Mouse (Mus musculus) left cerebral cortex, adult 2 months (tissue): ENCODE results near the gene Adamts14. TPM values are rescaled to one million over a fixed set of nuclear protein-coding genes. Genes with fewer than 3 reads are reported as not detected.
A peak's percentile ranks its signal among the peaks of the same experiment; 100 is the strongest.

Source experiments
- DNase-seq, 2 experiments: peaks; one replicate each; pipeline ENCODE4 v3.0.0; 2021 to 2022; ENCODE audit warnings: low spot score in 2 of 2, mixed read lengths in 1 of 2; ENCODE audit errors: extremely low spot score in 1 of 2
- H3K27ac ChIP-seq: fragments of 200-600 bp; 2 replicates; pipeline ENCODE4 v1.8.1; 2022
- H3K4me3 ChIP-seq: fragments of 200-600 bp; 2 replicates; pipeline ENCODE4 v1.8.1; 2022
- CTCF ChIP-seq: fragments of 200-600 bp; IDR thresholded peaks from 2 replicates; pipeline ENCODE4 v1.8.1; 2022; ENCODE audit warnings: antibody characterized with exemption, mild to moderate bottlenecking, moderate library complexity
- intact Hi-C: fragments of 180-260 bp; cut with DNase I; formaldehyde crosslinking; loops from one replicate; pipeline ENCODE4 v1.15.1; 2025
- total RNA-seq, 2 experiments: library from RNA; stranded (reverse); gene quantifications; 2 replicates each; pipeline ENCODE4 v1.2.3; 2021

Adamts14 gene
- total RNA-seq, 2 experiments from 2014 or later, result 0.20 to 0.30 TPM

DNA sequence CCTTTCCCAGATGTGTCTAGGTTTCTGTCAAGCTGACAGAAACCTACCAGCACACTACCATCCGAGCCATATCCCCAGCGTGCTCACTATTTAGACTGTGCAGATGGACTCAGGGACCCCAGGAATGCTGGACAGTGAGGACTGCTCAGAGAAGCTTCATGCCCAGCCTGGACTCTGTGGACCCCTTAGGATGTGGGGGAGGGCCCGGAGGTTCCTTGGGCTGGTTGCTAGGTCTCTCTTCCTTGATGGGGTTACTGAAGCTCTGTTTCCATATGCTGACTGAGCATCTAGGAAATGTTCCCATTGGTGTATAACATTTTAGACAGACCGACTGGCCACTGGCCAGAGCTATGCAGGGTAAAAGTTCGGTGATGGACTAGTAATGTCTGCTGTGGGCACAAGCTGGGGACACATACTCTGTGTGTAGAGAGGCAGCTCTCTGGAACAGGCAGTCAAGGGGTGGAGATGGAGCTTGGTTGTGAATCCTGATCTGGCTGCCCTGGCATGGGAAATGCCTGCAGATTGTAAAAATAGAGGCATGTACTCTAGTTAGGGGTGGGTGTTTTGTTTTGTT, 77.4 kb downstream of the Adamts14 start:
- Histone ChIP-seq H3K27ac (no peak overlapping the region), H3K4me3 (no peak overlapping the region)
- intact Hi-C loops, result loop anchor here (5.0 to 10.0 kb wide), 2 partner anchors 211 to 459 kb away; no protein-coding TSS in a partner anchor
- no peak for DNase-seq
- TF ChIP-seq CTCF, result no peak

GRCm38 (mm10) chr10:61195216-61195615, 78.0 kb downstream of the Adamts14 start:
- H3K4me3 ChIP-seq, result no peak overlapping the region
- no peak overlapping the region for H3K27ac ChIP-seq
- no peak for DNase-seq
- intact Hi-C loops, result loop anchor here (5.0 to 10.0 kb wide), 2 partner anchors 212 to 460 kb away; no protein-coding TSS in a partner anchor
- TF ChIP-seq CTCF, result no peak

- DNase-seq, result no peak
- no peak for TF ChIP-seq CTCF
- Histone ChIP-seq H3K4me3 (no peak overlapping the region), H3K27ac (no peak overlapping the region)
- intact Hi-C loops, result loop anchor here (5.0 to 10.0 kb wide), 2 partner anchors 213 to 460 kb away; no protein-coding TSS in a partner anchor
Observed at GRCm38 (mm10) chr10:61194611-61195010, 78.6 kb downstream of the Adamts14 start.

- intact Hi-C loops, result no loop called here
- no peak overlapping the region for H3K4me3 ChIP-seq
- H3K27ac ChIP-seq, result no peak overlapping the region
- TF ChIP-seq CTCF, result no peak
- DNase-seq, result no peak
Observed at GRCm38 (mm10) chr10:61188010-61188409, 85.2 kb downstream of the Adamts14 start.

DNA sequence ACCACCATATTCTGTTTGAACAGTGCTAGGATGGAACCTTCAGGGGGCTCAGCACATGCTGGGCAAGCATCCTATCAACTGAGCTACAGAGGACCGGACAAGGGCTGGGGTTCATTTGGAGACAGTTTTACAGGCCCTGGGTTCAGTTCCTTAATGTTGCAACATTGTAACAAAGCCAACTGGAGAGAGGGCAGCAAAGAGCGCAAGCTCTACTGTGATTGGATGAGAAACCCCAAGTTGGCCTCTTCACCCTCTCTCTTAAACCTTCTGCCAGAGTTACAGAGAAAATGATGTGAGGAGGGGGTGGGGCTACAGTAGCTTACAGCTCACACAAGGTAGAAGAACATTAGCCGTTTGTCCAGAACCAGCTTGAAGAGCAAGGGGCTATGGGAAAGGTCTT, 86.2 kb downstream of the Adamts14 start:
- no peak overlapping the region for H3K27ac ChIP-seq
- no peak for DNase-seq
- intact Hi-C loops, result no loop called here
- H3K4me3 ChIP-seq, result no peak overlapping the region
- TF ChIP-seq CTCF, result no peak

DNA sequence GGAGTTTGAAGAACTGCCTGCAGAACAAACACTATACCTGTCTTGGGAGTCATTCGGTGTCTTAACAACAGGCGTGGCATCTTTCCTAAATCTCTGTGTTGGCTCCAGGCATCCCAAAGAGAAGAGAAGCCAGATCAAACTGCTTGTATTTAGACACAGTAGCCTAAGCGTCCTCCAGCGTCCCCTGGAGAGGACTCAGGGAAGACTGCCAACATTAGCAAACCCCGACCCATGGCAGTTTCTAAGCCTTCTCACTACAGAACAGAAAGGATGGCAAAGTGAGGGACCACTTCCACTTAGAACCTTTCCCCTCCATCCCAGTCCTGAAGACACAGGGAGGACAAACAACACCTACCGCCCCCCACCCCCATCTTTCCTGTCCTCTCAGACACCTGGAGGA, 93.3 kb downstream of the Adamts14 start:
- Histone ChIP-seq H3K4me3 (no peak overlapping the region), H3K27ac (no peak overlapping the region)
- intact Hi-C loops, result no loop called here
- DNase-seq, result no peak
- no peak for TF ChIP-seq CTCF

- no peak for DNase-seq
- Histone ChIP-seq H3K27ac (no peak overlapping the region), H3K4me3 (no peak overlapping the region)
- intact Hi-C loops, result no loop called here
- TF ChIP-seq CTCF, result no peak
Observed at GRCm38 (mm10) chr10:61178687-61179086, 94.6 kb downstream of the Adamts14 start.

- TF ChIP-seq CTCF, result no peak
- Histone ChIP-seq H3K27ac (no peak overlapping the region), H3K4me3 (no peak overlapping the region)
- no peak for DNase-seq
- intact Hi-C loops, result no loop called here
Observed at GRCm38 (mm10) chr10:61177751-61178150, 95.5 kb downstream of the Adamts14 start.

DNA sequence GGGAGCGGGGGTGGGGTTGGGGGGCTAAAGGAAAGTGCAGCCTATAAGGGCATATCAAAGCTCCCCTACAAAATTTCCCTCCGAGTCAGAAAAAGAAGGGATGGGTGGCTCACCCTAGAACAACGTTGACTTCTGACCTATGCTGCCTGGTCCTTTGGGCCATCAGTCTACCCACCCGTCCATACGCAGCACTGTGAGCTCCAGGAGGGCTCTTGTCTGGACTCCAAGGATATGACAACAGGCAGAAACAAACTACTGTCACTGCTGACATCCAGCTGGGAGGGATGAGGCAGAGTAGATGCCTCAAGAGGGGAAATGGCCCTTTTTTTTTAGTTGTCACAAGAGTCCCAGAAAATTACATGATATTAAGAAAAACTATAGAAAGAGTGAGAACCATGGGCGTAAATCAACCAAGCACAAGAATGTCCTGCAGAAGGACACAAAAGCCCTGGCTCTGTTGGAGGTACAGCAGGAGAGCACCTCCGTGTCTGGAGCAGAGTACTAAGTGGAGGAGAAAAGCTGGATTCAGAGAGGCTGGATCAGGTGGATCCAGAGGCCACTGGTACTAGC, 96.9 kb downstream of the Adamts14 start:
- Histone ChIP-seq H3K4me3 (no peak overlapping the region), H3K27ac (no peak overlapping the region)
- no peak for DNase-seq
- TF ChIP-seq CTCF, result no peak
- intact Hi-C loops, result no loop called here

GRCm38 (mm10) chr10:61175442-61176204, 97.6 kb downstream of the Adamts14 start:
- no peak overlapping the region for H3K27ac ChIP-seq
- intact Hi-C loops, result no loop called here

DNA sequence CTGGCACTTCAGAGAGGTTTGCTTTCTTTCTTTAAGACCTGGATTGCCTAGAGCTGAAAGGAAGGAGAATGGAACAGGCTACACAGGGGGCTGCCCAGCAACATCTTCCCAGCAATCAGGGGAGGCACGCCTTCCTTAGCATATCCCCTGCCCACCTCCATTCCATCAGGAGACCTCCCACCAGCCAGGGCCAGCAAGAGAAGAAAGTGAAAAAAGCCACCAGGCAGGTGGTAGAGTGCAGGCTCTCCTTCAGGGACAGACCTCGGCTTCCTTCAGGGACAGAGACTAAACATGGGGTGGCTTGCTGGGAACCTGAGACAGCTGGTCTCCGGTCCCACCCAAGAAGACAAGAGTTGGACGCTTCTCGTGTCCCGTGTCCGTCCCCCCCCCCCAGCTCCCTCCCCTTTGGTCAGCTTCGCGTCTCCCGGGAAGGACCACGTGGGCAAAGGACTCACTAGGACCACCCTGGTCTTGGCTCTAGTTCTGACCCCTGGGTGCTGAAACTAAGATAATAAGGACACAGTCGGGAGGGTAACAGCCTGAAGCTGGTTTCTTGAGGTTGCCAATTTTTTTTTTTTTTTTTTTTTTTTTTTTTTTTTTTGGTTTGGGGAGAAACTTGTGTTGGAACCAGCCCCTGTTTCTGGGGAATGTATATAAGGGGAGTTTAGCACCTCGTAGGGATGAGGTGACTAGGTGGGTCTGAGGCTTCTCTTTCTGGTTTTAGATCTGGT, 98.4 kb downstream of the Adamts14 start:
- no peak for TF ChIP-seq CTCF
- H3K4me3 ChIP-seq, result no peak overlapping the region
- H3K27ac ChIP-seq, result no peak overlapping the region
- DNase-seq, result no peak
- intact Hi-C loops, result no loop called here

More at GRCm38 (mm10) chr10:61175442-61176204, 97.6 kb downstream of the Adamts14 start:
- TF ChIP-seq CTCF, result peak; percentile 39
- H3K4me3 ChIP-seq, result no peak overlapping the region
- DNase-seq, result no peak

DNA sequence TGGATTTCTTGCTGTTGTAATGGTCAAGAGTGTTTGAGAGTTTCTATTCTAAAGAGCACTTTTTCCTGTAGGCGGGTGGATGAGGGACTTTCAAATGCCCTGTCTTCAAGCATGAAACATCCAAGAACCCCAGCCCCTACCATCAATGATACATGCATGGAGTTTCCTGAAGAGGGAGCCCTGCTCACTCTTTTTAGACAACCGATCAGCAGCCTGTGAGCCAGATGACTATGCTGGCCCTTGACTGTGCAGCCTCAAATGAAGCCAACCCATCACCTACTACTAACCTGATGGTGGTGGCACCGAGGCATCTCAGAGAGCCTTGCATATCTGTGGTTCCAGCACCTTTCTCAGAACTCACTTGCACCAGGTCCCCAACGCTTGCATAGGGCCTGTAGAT, 100.7 kb downstream of the Adamts14 start:
- Histone ChIP-seq H3K4me3 (no peak overlapping the region), H3K27ac (no peak overlapping the region)
- no peak for DNase-seq
- intact Hi-C loops, result no loop called here
- no peak; the same call in 1 of the 2 replicates for TF ChIP-seq CTCF
